Mouse (Mus musculus) liver, adult 2 months (tissue): ENCODE results near the gene Atg10.
A peak's percentile ranks its signal among the peaks of the same experiment; 100 is the strongest.

Experiments used
- CTCF ChIP-seq: fragments of 200-500 bp; IDR thresholded peaks from 2 replicates; pipeline ENCODE4 v1.5.1; 2011; ENCODE audit warnings: low read depth, low read length, control low read depth
- POLR2A ChIP-seq: fragments of 200-500 bp; IDR thresholded peaks from 2 replicates; pipeline ENCODE4 v1.6.1; 2011; ENCODE audit warnings: low read length, control low read depth; ENCODE audit not compliant: insufficient read depth; ENCODE audit errors: extremely low read depth

GRCm38 (mm10) chr13:90967422-90967821 lies 256.3 kb downstream of the Atg10 start:
- TF ChIP-seq CTCF (peak; percentile 81), POLR2A (no peak)
